Mouse (Mus musculus): ENCODE measurements around the gene Marf1. TPM values are rescaled to one million over a fixed set of nuclear protein-coding genes. Genes with fewer than 3 reads are reported as not detected.

The Marf1 gene
- total RNA-seq, 2 experiments from 2014 or later, result 53.7 to 62.9 TPM

DNA sequence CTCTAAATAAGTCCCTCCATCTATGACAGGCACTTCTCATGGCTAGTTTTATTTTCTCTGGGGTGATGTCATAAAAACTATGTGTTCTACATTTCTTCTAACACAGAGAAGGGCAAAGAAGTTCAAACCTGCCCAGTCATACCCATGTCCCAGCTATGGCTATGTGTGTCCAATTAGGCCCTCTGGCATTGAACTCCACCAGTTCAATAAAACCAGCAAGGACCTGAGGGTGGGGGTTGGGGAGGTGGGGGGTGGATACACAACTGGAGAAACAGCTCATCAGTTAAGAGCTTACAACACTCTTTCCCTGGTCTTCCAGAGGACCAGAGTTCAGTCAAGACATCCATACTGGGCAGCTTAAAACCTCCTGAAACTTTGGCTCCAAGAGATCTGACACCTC is 24.0 kb downstream of the Marf1 start:
- ATAC-seq (replicated peaks; ENCODE audit: low FRiP score, poor library complexity, severe bottlenecking), result no peak

DNA sequence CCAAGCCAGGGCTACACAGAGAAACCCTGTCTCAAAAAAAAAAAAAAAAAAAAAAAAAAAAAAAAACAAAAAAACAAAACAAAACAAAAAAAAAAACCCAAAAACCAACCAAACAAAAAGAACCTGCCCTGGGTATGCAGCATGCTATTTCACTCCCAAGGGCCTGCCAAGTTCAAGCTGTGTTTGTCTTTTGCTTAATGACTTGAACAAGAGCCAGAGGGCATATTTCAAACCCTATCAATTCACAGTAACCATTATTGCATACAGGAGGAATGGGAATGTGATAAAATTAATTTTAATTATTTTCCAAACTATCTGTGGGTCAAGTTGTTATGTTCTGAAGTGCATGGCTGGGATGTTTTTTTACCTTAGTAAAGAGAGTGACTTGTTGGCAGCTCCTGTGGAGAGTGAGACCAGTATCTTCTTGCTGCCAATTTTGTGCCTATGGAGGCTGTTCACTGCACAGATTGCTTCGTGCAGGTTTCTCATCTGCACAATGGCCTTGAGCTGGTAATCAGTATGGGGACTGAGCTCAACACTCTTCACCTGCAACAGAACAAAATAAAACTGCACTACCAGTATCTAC is 25.1 kb downstream of the Marf1 start:
- no peak for ATAC-seq (replicated peaks; ENCODE audit: low FRiP score, poor library complexity, severe bottlenecking)

DNA sequence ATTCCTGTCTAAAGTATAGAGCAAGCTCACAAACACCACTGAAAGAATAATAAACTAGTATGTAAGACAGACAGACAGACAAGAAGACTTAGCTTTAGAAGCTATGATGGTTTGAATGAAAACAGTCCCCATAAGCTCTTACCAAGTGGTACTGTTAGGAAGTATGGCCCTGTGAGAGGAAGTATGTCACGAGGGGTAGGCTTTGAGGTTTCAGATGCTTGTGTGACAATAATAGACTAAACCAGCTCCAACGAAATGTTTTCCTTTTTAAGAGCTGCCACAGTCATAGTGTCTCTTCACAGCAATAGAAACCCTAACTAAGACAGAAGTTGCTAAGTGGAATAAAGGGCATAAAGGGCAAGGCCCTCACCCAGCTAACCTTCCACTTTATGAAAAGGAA is 28.1 kb downstream of the Marf1 start:
- ATAC-seq (replicated peaks; ENCODE audit: low FRiP score, poor library complexity, severe bottlenecking), result no peak

DNA sequence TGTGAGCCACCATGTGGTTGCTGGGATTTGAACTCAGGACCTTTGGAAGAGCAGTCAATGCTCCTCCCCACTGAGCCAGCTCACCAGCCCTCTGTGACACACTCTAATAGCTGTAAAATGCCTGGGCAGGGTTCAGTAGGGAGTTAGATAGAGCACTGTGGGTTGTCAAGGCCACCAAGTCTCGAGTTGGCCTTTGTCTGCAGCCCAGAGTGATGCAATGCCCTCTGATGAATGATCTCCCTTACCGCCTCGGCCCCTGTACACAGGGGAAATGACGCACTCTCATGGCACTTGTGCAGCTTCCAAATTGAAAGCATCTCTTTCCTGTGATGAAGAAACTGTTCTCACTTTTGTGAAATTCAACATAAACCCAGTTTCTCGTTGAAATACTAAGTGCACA is 31.3 kb downstream of the Marf1 start:
- no peak for ATAC-seq (replicated peaks; ENCODE audit: low FRiP score, poor library complexity, severe bottlenecking)

DNA sequence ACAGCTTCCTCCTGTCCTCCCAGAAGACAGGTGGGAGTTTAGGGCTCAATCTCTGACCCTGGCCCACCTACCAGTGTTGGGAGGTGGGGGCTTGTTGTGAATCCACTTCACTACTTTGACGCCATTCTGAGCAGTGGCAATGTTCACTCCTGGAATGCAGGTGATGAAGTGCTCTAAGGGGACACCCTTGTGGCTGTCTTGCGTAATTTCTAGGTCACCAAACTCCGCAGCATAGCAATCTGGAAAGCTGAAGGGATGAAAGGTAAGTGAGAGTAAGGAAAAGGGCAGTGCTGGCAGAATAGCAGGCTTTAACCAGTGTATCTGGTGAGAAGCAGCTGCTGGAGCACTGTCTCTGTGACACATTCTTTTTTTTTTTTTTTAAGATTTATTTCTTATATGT is 31.8 kb downstream of the Marf1 start:
- ATAC-seq (replicated peaks; ENCODE audit: low FRiP score, poor library complexity, severe bottlenecking), result no peak

DNA sequence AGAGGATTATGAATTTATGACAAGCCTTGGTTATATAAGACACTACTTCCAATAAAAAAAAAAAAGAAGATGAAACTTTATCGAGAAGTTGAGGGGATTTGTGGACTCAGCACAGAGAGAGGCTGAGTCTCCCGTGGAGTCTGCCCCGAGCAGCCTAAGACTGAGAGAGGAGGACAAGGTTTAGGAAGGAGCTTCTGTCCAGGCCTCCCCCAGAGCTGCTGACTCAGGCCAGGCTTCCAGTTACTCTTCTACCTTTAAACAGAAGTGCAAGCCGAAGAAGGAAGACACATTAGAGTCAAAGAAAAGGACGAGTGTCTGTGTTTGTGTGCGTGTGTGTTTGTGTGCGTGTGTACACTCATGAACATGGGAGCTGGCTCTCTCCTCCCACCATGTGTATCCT is 32.4 kb downstream of the Marf1 start:
- ATAC-seq (replicated peaks; ENCODE audit: low FRiP score, poor library complexity, severe bottlenecking), result no peak

DNA sequence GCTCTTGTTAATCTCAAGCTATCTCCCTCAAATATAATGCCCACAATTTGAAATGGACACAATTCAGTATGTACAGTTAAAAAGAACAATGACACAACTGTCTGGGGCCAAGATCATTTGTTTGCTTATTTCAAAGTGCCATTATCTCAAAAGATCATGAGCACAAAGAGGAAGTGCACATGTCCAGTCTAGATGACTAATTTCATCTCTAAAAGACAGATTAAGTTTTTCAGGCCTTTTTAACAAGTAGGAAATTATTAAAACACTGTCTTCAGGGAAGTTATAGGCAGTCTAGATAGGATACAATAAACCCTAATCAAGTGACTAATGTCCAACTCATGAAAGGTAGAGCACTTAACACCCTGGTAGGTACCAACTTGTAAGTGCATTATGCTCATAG is 34.2 kb downstream of the Marf1 start:
- ATAC-seq (replicated peaks; ENCODE audit: low FRiP score, poor library complexity, severe bottlenecking), result no peak

DNA sequence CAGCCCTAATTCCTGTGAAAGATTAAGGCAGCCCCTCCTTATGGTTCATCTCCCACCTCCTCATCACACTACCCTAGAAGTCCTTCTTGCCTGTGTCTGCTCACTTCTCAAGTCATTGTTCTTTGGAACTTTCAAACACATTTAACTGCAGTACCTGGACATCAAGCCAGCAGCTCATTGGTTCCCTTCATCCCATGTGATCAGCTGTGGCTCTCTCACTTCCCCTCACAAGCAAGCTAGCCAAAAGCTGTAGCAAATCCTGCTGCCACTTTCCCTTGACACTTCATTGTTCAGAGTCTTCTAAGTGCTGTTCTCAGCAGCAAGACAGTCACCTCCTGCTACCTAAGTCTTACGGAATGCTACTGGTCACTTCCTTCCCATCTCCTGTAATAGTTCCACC is 37.9 kb downstream of the Marf1 start:
- no peak for ATAC-seq (replicated peaks; ENCODE audit: low FRiP score, poor library complexity, severe bottlenecking)

DNA sequence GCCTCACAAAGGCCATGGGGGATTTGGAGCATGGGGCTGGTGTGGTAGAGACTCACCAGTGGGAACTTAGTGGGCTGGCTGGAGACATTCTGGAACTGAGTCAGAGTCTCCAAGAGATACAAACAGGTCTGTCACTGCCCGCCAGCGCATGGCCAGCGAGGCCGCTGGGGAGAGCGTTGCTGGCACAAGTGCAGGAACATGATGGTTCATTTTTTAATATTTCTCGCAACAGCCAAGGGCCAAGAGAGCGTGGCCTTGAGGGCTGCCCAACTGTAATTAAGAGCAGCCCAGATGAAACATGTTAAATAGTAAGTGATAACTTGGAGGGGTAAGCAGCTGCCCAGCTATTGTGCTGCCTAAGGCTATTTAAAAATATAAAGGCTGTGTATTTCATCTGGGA is 38.4 kb downstream of the Marf1 start:
- ATAC-seq (replicated peaks; ENCODE audit: low FRiP score, poor library complexity, severe bottlenecking), result no peak

DNA sequence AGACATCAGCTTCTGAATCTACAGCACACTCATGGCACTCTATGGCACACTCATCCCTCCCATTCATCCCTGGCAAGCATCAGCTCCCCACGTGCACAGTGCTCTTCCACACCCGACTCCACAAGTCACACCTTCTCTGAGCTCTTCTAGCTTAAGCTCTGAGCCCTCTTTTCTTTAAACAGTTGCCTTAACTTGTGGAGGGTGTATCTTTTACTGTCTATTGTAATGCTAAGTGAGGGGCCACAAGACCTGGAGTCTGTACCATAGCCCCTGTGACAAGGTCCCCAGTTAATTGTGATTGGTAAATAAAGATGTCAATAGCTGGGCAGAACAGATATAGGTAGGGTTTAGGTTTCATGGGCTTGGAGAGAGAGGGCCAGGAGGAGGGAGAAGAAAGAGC is 39.2 kb downstream of the Marf1 start:
- no peak for ATAC-seq (replicated peaks; ENCODE audit: low FRiP score, poor library complexity, severe bottlenecking)

DNA sequence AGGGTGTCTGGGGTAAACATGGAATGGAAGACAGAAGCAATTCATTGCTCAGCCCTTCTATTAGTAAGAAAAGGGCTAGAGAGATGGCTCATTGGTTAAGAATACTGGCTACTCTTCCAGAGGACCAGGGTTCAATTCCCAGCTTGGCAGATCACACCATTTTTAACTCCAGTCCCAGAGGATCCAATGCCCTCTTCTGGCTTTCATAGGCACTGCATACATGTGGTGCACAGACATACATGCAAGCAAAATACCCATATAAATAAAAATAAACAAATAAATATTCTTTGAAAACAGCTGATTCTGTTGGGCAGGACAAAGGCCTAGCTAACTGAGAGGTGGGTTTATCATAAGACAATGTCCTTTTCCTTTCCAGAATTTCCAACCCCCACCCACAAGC is 40.6 kb downstream of the Marf1 start:
- ATAC-seq (replicated peaks; ENCODE audit: low FRiP score, poor library complexity, severe bottlenecking), result no peak

DNA sequence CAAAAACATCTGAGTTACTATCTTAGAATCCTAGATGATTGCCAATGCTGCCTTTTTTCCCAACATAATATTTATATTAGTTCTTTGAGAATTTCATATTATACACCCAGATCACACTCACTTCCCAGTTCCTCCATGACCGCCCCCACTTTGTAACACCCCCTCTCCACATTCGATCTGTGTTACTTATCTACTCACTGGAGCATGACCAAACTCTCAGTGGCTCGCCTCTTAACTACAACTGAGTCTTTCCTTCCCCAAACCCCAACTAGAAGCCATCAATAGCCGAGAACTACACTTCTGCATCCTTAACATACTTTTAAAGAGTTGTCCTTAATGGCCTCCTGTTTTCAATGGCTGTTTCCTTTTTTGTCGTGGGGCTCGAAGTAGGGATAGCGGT is 41.6 kb downstream of the Marf1 start:
- ATAC-seq (replicated peaks; ENCODE audit: low FRiP score, poor library complexity, severe bottlenecking), result no peak

DNA sequence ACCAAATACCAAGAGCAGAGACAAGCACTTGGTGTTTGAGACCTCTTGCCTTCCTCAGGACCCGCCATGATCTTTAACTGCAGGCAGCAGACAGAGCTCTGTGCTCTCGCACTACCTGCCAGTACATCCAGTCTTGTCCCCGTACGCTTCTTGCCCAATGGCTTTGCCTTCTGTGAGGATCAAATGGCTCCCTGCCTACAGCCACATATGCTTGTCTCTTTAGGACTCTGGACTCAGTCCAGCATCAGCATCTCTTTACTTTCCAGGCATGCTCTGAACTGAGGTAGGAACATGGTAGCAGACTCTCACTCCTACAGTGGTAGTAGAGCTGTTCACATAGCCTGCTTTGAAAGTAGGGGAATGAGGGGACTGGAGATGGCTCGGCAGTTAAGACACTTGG is 42.2 kb downstream of the Marf1 start:
- no peak for ATAC-seq (replicated peaks; ENCODE audit: low FRiP score, poor library complexity, severe bottlenecking)

DNA sequence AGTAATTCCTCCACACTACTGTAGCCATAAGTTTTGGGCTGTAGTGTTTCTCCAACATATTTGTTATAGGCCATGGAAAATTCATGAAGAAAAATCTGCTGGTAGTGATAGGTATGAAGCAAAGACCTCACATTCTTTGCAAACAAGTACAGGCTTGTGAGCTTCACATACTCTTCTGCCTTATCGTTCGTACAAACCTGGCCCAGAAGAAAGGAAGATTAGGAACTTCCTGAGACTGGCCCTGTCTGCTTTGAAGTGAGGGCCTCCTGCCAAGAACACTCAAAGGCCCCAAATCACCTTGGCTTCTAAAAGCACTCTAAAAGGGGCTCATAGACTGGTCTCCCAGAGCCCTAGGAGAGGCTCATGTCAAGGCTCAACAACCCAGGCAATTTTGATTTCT is 45.9 kb downstream of the Marf1 start:
- no peak for ATAC-seq (replicated peaks; ENCODE audit: low FRiP score, poor library complexity, severe bottlenecking)

DNA sequence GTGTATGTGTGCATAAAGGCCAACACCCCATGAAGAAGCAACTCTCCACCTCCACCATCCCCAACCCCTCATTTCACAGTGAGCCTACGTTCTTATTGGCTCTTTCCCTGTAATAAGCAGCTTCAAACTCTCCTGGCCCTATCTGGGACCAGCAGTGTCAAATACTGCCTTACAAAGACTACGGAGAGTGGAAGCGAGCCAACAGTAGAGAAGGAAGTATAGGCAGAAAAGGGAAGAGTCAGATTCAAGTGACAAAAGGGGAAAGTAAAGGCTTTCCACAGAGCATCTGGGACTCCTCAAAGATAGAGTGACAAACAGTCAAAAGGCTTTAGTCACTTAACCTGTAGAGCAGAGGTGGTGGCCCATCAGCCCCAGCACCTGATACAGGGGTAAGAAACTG is 50.4 kb downstream of the Marf1 start:
- ATAC-seq (replicated peaks; ENCODE audit: low FRiP score, poor library complexity, severe bottlenecking), result no peak

DNA sequence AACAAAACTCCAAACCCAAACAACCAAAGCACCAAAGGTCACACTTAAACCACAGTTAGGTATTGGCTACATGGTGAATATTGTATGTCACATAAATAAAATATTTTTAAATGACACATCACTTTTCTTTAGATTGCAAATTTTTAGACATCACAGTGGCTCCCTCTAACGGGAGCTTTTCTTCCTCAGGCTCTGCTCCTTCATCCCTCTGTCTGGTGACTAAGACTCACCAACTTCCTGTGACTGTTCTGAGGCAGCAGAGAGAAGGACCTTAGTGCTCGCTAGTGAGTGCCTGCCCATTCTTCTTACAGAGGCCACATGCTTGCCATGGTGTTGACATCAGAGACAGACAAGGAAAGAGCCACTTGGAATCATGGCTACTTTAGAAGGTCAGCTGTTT is 51.0 kb downstream of the Marf1 start:
- no peak for ATAC-seq (replicated peaks; ENCODE audit: low FRiP score, poor library complexity, severe bottlenecking)

DNA sequence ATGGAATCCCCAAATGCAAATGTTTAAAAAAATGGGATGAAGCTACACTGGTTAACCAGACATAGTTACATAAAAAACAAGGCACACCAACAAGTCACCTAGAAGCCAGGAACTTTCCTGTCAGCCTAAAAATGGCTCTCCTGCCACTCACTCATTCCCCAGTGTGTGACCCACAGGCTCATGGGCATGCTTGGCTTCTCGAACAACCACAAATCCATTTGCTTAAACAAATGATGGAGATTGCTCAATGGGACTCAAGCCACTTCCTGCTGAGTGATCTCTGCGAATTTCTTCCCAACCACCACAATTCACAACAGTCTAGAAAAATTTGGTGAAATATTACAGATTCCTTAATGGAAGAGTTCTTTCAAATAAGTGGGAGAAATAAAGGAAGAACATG is 52.2 kb downstream of the Marf1 start:
- no peak for ATAC-seq (replicated peaks; ENCODE audit: low FRiP score, poor library complexity, severe bottlenecking)

DNA sequence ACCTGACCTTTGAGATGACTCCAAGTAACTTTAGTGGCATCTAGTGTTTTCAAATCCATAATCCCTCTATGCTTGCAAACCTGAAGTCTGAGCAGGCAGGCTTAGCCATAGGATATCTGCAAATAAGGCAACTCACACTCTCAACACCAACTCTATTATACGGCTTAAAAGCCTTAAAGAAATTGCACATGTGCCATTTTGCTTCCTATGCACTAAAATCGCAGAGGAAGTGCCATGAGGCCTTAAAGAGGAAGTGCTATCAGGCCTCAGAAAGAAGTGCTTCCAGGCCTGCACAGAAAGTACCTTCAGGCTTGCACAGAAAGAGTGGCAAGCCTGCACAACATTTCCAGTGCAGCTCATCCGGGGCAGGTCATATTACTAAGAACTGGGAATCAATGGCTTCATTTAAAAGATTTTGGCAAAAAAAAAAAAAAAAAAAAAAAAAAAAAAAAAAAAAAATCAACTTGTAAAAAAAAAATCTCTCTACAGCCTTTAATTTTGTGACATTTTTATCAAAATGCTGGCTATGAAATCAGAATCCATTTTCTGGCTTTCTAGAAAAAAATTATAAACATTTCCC is 53.4 kb downstream of the Marf1 start:
- no peak for ATAC-seq (replicated peaks; ENCODE audit: low FRiP score, poor library complexity, severe bottlenecking)

DNA sequence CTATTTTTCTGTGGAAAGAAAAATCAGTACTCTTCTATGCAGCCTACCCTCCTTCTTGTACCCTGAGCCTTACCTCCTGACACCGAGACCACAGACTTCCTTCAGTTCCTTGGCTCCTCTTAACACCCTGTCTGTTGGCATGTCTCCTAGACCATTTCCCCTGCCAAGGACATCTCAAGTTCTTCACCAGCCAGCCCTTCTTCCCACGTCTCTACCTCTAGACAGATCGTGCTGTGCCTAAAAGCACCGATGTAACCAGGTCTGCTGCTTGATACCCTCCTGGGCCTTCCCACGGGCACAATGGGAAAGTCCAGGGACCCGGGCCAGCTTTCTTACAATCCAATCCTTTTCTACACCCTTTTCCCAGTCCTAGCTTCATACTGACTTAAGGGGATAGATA is 57.3 kb downstream of the Marf1 start:
- no peak for ATAC-seq (replicated peaks; ENCODE audit: low FRiP score, poor library complexity, severe bottlenecking)

DNA sequence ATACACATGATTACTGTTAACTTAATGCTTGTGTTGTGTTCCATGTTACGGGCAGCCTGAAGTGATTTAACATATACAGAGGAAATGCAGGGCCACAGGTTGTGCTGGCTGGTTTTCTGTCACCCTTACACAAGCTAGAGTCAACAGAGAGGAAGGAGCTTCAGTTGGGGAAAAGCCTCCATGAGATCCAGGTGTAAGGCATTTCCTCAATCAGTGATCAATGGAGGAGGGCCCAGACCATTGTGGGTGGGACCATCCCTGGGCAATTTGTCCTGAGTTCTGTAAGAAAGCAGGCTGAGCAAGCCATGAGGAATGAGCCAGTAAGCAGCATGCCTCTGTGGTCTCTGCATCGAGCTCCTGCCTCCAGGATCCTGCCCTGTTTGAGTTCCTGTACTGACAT is 71.4 kb downstream of the Marf1 start:
- ATAC-seq (replicated peaks; ENCODE audit: low FRiP score, poor library complexity, severe bottlenecking), result no peak

DNA sequence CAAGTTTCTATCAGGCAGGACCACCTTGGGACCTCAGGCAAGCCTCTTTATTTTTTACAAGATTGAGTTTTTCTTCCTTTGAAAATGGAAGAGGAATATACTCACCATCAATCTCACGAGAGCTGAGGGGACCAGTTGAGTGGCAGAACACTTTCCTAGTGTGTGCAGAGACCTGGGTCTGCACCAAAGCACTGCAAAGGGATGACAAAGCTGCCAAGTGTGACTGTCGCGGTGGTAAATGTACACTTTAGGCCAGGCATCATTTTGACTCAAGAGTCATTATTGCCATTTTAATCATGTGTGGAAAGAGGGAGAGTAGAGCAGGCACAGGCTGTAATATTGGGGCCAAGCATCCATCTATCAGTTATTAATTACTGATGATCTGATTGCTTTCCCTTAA is 73.9 kb downstream of the Marf1 start:
- ATAC-seq (replicated peaks; ENCODE audit: low FRiP score, poor library complexity, severe bottlenecking), result no peak

DNA sequence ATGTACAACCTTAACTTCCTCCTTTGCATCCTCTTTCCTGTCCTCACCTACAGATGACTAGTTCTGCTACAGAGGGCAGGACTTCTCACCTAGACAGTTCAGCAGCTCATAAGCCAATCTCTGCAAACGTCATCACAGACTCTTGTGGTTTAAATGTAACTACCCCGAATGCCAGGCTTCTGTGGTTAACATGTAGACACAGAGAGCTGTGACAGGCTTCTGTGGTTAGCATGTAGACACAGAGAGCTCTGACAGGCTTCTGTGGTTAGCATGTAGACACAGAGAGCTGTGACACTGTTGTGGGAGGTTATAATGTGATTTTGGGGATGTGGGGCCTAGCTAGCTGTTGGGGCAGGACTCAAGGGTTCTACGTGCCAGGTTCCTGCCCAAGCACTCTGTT is 74.9 kb downstream of the Marf1 start:
- ATAC-seq (replicated peaks; ENCODE audit: low FRiP score, poor library complexity, severe bottlenecking), result no peak
